Mouse (Mus musculus) retina, postnatal 7 days (tissue): ENCODE data around the gene Olfr1312.
"Not testable (repeated sequence)": the region's sequence is repeated elsewhere in the genome, so short reads cannot be mapped to it uniquely, and the experiment has no call there.

Source experiments
- DNase-seq: peaks from one replicate; pipeline ENCODE4 v3.0.0-alpha.2; 2012; ENCODE audit warnings: low read depth, low spot score

Olfr1312 gene

DNA sequence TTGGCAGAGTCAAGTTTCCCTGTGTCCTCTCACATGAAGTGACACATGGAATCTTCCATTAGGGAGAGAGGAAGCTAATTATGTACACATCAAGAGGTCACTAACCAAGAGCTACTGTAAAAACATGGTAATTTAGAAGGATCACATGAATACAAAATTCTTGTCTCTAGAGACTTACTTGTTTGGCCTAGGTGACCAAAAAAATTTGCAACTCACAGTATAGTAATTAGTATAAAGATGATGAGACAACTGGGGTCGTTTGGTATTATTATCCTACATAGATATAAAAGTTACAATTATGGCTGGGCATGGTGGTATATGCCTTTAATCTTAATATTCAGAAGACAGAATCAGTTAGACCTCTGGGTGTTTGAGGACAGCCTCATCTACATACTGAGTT, at the start of gene Olfr1312:
Gene Olfr1312, minus strand, starts transcription at position 101 of the 400 bp plus-strand sequence.
- DNase-seq = no peak

DNA sequence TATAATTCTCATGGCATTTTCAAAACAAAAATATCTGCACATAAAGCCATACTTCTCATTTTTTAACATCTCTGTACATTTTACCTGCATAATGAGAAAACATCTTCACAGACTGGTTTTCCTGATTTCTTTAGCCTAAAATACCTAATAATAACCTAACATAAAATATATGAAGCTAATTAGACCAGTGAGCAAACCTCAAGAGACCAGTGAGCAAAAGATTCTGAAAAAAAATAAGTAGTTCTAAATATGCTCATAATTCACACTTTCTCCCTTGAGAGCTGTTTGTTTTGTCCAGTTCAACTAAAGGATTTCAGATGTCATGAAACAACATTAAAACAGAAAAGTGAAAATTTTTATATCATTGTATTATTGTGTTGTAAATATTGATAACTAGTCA, 46.6 kb upstream of the Olfr1312 start, which contains the start of gene Olfr1314:
Gene Olfr1314, minus strand, starts transcription at position 101 of the 400 bp plus-strand sequence.
- no peak for DNase-seq

GRCm38 (mm10) chr2:112077743-112078142, 27.7 kb upstream of the Olfr1312 start, which contains the start of gene Olfr1313:
TSS of gene Olfr1313 (minus strand) at chr2:112077843.
- DNase-seq = no peak

GRCm38 (mm10) chr2:112026971-112027370, 23.1 kb downstream of the Olfr1312 start:
- DNase-seq = not testable (repeated sequence)

- no peak for DNase-seq
Observed at GRCm38 (mm10) chr2:112024312-112024711, 25.7 kb downstream of the Olfr1312 start, which contains the start of gene Olfr1311. TSS of gene Olfr1311 (minus strand) at chr2:112024412.

- DNase-seq = no peak
Observed at GRCm38 (mm10) chr2:112014900-112015299, 35.1 kb downstream of the Olfr1312 start.

DNA sequence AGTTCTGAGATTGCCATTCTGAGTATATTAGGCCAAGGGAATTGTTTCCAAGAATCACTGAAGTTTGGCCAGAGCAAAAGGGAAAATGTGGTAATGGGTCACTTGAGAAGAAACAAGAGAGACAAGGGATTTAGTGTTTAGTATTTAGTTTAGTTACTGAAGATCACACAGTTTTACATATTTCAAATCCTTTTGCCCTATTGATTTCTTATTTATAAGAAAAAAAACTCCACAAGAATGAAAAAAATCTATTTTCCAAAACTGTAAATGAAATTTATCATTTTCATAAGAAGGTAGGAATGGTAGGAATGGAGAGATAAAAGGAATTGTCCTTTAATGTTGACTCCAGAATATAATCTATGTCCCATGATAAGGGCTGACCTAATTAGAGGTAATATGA, 37.4 kb downstream of the Olfr1312 start, which contains the start of gene Olfr1310:
Gene Olfr1310, minus strand, starts transcription at position 101 of the 400 bp plus-strand sequence.
- DNase-seq = no peak

DNA sequence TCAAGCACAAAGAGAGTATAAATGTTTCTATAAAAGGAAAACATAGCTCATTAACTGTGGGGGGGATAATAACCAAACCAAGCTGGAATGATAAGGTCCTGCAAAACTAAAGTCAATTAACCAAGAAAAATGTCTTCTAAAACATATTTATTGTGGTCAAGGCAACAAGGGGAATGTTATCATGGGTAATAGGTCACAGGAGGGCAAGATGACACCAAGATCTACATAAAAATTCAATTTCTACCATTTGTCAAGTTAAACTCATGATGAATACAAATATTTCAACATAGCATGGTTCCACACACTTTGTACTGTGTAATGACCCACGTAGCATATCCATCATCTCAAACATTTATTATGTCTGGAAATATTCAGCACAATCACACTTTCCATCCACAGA, 59.9 kb downstream of the Olfr1312 start, which contains the start of gene Olfr1309:
Gene Olfr1309, minus strand, starts transcription at position 101 of the 400 bp plus-strand sequence.
- no peak for DNase-seq
